Mouse (Mus musculus) stomach, postnatal 0 days (tissue): ENCODE measurements around the gene Sft2d1. TPM values are rescaled to one million over a fixed set of nuclear protein-coding genes. Genes with fewer than 3 reads are reported as not detected.

Experiments
- ATAC-seq: fragments of 200-750 bp; cut with Nextera tagmentation; 2 replicates; pipeline ENCODE4 v1.8.0; 2017; ENCODE audit not compliant: low FRiP score, low TSS enrichment
- DNase-seq: peaks from one replicate; pipeline ENCODE4 v3.0.0-alpha.2; 2016; ENCODE audit warnings: low spot score
- H3K27ac ChIP-seq: fragments of 300-500 bp; sonication (generic); replicated peaks from 2 replicates; pipeline ENCODE4 v1.5.1; 2014; ENCODE audit warnings: mild to moderate bottlenecking, control low read depth
- H3K27me3 ChIP-seq: fragments of 300-500 bp; sonication (generic); 2 replicates; pipeline ENCODE4 v1.6.1; 2014; ENCODE audit warnings: low read length; ENCODE audit not compliant: control insufficient read depth, insufficient read depth
- H3K36me3 ChIP-seq: fragments of 300-500 bp; sonication (generic); 2 replicates; pipeline ENCODE4 v1.6.1; 2014; ENCODE audit warnings: low read length, mixed read lengths; ENCODE audit not compliant: control insufficient read depth, insufficient read depth
- H3K4me1 ChIP-seq: fragments of 300-500 bp; sonication (generic); replicated peaks from 2 replicates; pipeline ENCODE4 v1.6.1; 2014; ENCODE audit warnings: antibody characterized with exemption; ENCODE audit not compliant: control insufficient read depth, insufficient read depth
- H3K4me2 ChIP-seq: fragments of 300-500 bp; sonication (generic); replicated peaks from 2 replicates; pipeline ENCODE4 v1.6.1; 2014; ENCODE audit warnings: low read depth, mild to moderate bottlenecking, control low read depth, moderate library complexity
- H3K4me3 ChIP-seq: fragments of 300-500 bp; sonication (generic); 2 replicates; pipeline ENCODE4 v1.5.1; 2014; ENCODE audit warnings: low read depth, low read length, control low read depth
- H3K9ac ChIP-seq: fragments of 300-500 bp; sonication (generic); 2 replicates; pipeline ENCODE4 v1.6.1; 2014; ENCODE audit warnings: mild to moderate bottlenecking, low read length, control low read depth, mixed read lengths
- H3K9me3 ChIP-seq: fragments of 300-500 bp; sonication (generic); 2 replicates; pipeline ENCODE4 v1.6.1; 2016; ENCODE audit warnings: low read length; ENCODE audit not compliant: control insufficient read depth
- CTCF ChIP-seq: IDR thresholded peaks from 2 replicates; pipeline ENCODE4 v1.5.1; 2016; ENCODE audit warnings: antibody characterized with exemption, low read depth, mild to moderate bottlenecking, moderate library complexity
- EP300 ChIP-seq: optimal IDR thresholded peaks from 2 replicates; pipeline ENCODE3; 2016; ENCODE audit warnings: antibody characterized with exemption
- WGBS: fragments of 180-500 bp; shearing (Covaris S2); extraction: QIAGEN DNeasy Blood & Tissue Kit; methylation state at CpG from one replicate; pipeline ENCODE4 v1.1.7; 2014; 5-methylcytosine and 5-hydroxymethylcytosine counted together
- polyA plus RNA-seq: library from polyadenylated mRNA; unstranded; fragments of >200 nt; fragmentation: Nextera tagmentation; extraction: Ambion mirVana; gene quantifications from 2 replicates; pipeline ENCODE4 v1.2.1, GENCODE M21; 2015

The Sft2d1 gene
- polyA plus RNA-seq, 1 experiment from 2014 or later: 104 TPM

GRCm38 (mm10) chr17:8277266-8277665, 33.6 kb upstream of the Sft2d1 start:
- Histone ChIP-seq H3K27ac (no peak overlapping the region), H3K4me1 (no peaks in the 10 kb centered on the region), H3K27me3 (no peaks in the 10 kb centered on the region), H3K9ac (no peak overlapping the region), H3K36me3 (no peaks in the 10 kb centered on the region), H3K4me2 (no peak overlapping the region), H3K4me3 (no peak overlapping the region), H3K9me3 (no peaks in the 10 kb centered on the region)
- TF ChIP-seq CTCF: no peak
- TF ChIP-seq EP300: no peak
- WGBS: 78% methylated on average over 3 of the region's 3 CpGs
- DNase-seq (no peak), ATAC-seq (no peak)

GRCm38 (mm10) chr17:8278356-8278755, 32.5 kb upstream of the Sft2d1 start:
- Histone ChIP-seq H3K9me3 (no peaks in the 10 kb centered on the region), H3K27ac (no peak overlapping the region), H3K9ac (no peak overlapping the region), H3K27me3 (no peaks in the 10 kb centered on the region), H3K4me1 (no peaks in the 10 kb centered on the region), H3K4me2 (no peak overlapping the region), H3K4me3 (no peak overlapping the region), H3K36me3 (no peaks in the 10 kb centered on the region)
- no peak for DNase-seq
- ATAC-seq: no peak
- TF ChIP-seq EP300: no peak
- TF ChIP-seq CTCF: no peak
- 61% methylated on average over 3 of the region's 3 CpGs for WGBS

- WGBS: under 1% methylated on average over 34 of the region's 35 CpGs
- TF ChIP-seq EP300 (no peak), CTCF (no peak)
- peak within 1 kb of the TSS; percentile 87 for H3K4me3 ChIP-seq
- ATAC-seq (peak; percentile 82), DNase-seq (peak; percentile 84)
- no peaks in the 10 kb centered on the region for H3K27me3 ChIP-seq
- no peaks in the 10 kb centered on the region for H3K9me3 ChIP-seq
- peak within 1 kb of the TSS; percentile 100 for H3K4me2 ChIP-seq
- no peaks in the 10 kb centered on the region; the same call in 1 of the 2 replicates for H3K4me1 ChIP-seq
- peak within 1 kb of the TSS; percentile 82 for H3K9ac ChIP-seq
- H3K36me3 ChIP-seq: no peaks in the 10 kb centered on the region
- peak within 1 kb of the TSS; percentile 96 for H3K27ac ChIP-seq
Observed at GRCm38 (mm10) chr17:8282821-8283525, 27.9 kb upstream of the Sft2d1 start, which contains the start of gene Mpc1. Mpc1 (plus strand) TSS chr17:8282904.

GRCm38 (mm10) chr17:8283526-8284253, 27.2 kb upstream of the Sft2d1 start:
- WGBS: under 1% methylated on average over 71 of the region's 77 CpGs
- Histone ChIP-seq H3K36me3 (no peaks in the 10 kb centered on the region), H3K27ac (peak overlapping the region; percentile 96), H3K4me1 (no peaks in the 10 kb centered on the region; the same call in 1 of the 2 replicates), H3K9me3 (no peaks in the 10 kb centered on the region), H3K9ac (peak overlapping the region; percentile 82), H3K27me3 (no peaks in the 10 kb centered on the region), H3K4me3 (peak overlapping the region; percentile 87), H3K4me2 (peak overlapping the region; percentile 100)
- DNase-seq (peak; percentile 96), ATAC-seq (peak; percentile 96)
- TF ChIP-seq CTCF (peak; percentile 49), EP300 (no peak)

- DNase-seq (peak; percentile 52), ATAC-seq (peak; percentile 5; the same call in 1 of the 2 replicates)
- WGBS: under 1% methylated on average over 32 of the region's 32 CpGs
Observed at GRCm38 (mm10) chr17:8284254-8284661, 26.6 kb upstream of the Sft2d1 start.

GRCm38 (mm10) chr17:8285056-8285455, 25.8 kb upstream of the Sft2d1 start:
- H3K4me2 ChIP-seq: peak overlapping the region; percentile 100
- H3K27me3 ChIP-seq: no peaks in the 10 kb centered on the region
- H3K4me3 ChIP-seq: peak overlapping the region; percentile 87
- H3K36me3 ChIP-seq: no peaks in the 10 kb centered on the region
- TF ChIP-seq EP300: no peak
- no peak for TF ChIP-seq CTCF
- no peak for ATAC-seq
- no peaks in the 10 kb centered on the region for H3K9me3 ChIP-seq
- H3K9ac ChIP-seq: peak overlapping the region; percentile 82; the same call in 1 of the 2 replicates
- 34% methylated on average over 8 of the region's 8 CpGs for WGBS
- H3K27ac ChIP-seq: no peak overlapping the region
- no peak for DNase-seq
- no peaks in the 10 kb centered on the region; the same call in 1 of the 2 replicates for H3K4me1 ChIP-seq

More at GRCm38 (mm10) chr17:8284254-8284661, 26.6 kb upstream of the Sft2d1 start:
- no peaks in the 10 kb centered on the region for H3K27me3 ChIP-seq
- H3K9me3 ChIP-seq: no peaks in the 10 kb centered on the region
- TF ChIP-seq EP300 (no peak), CTCF (no peak)
- peak overlapping the region; percentile 82 for H3K9ac ChIP-seq
- H3K4me2 ChIP-seq: peak overlapping the region; percentile 100
- H3K4me1 ChIP-seq: no peaks in the 10 kb centered on the region; the same call in 1 of the 2 replicates
- H3K4me3 ChIP-seq: peak overlapping the region; percentile 87
- peak overlapping the region; percentile 96 for H3K27ac ChIP-seq
- H3K36me3 ChIP-seq: no peaks in the 10 kb centered on the region
